Mouse (Mus musculus) subcutaneous adipose tissue, adult 2 months (tissue): ENCODE results near the gene Olfr1333. TPM values are rescaled to one million over a fixed set of nuclear protein-coding genes. Genes with fewer than 3 reads are reported as not detected.

Source experiments
- polyA plus RNA-seq: library from polyadenylated mRNA; depleted of rRNA; stranded (reverse); fragments of >200 nt; gene quantifications from 2 replicates; pipeline ENCODE4 v1.2.3, GENCODE M21; 2012; ENCODE audit warnings: low replicate concordance; rRNA removed

Olfr1333 gene
- polyA plus RNA-seq = not detected in 2 replicates

DNA sequence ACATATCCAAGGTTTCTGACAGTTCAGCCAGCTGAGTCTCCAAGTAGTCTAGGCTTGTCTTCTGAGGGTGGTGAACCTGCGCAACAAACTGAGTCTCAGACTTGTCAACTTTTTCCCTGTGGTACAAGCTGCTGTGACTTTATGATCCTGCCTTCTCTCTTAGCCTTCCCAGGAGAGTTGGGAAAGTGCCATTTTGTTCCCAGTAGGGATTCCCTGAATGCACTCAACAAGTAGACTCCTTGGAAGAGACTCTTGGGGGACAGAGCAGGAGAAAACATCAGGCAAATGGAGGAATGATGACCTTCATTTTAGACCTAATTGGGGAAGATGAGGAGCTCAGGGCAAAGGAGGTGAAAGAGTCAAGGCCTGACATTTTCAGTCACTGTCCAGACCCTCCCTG is at the start of gene Olfr1333:
TSS of gene Olfr1333 (minus strand) at position 101 of the 400 bp plus-strand sequence.

DNA sequence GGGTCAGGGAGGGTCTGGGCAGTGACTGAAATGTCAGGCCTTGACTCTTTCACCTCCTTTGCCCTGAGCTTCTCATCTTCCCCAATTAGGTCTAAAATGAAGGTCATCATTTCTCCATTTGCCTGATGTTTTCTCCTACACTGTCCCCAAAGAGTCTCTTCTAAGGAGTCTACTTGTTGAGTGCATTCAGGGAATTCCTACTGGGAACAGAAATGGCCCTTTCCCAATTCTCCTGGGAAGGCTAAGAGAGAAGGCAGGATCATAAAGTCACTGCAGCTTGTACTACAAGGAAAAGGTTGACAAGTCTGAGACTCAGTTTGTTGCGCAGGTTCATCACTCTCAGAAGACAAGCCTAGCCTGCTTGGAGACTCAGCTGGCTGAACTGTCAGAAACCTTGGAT is 28.3 kb upstream of the Olfr1333 start, which contains the start of gene Olfr1331:
TSS of gene Olfr1331 (plus strand) at position 301 of the 400 bp plus-strand sequence.

DNA sequence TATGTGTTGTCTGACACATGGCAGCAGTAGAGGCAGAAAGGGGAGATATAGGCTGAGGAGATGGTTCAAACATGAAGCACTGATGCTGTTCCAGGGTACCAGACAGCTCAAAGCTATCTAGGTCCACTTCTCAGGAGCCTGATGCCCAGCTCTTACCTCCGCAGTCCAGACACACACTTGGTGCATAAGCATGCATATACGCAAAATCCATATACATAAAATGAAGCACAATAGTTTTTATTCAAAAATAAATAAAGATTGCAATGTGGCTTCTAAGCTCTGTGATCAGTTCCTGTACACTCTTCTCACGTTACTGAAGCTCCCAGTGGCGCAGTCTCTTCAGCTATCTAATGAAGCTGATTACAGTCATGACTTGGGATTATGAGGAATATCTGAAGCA is 26.2 kb downstream of the Olfr1333 start, which contains the start of gene Olfr1335:
TSS of gene Olfr1335 (minus strand) at position 101 of the 400 bp plus-strand sequence.

DNA sequence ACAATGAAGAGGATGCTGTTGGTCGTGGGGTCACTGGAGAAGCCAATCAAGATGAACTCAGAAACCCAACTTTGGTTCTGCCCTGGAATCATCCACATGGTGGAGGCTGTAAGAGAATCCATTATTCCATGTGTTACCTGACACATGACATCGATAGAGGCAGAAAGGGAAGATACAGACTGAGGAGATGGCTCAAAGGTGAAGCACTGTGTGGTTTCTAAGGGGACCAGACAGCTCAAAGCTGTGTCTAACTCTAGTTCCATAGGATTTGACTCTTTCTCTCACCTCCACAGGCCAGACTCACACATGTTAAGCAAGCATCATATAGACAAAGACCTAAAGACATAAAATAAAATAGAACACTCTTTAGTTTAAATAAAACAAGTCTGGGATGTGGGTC is 53.6 kb downstream of the Olfr1333 start, which contains the start of gene Olfr1337:
TSS of gene Olfr1337 (minus strand) at position 101 of the 400 bp plus-strand sequence.

Other genes starting within 250 kb of the Olfr1333 start
- 0.06 TPM in 1 of 2 replicates, not detected in the other for gene Cfap57, start 215.5 kb downstream of the Olfr1333 start, polyA plus RNA-seq
- 18.4 and 38.8 TPM in 2 replicates for gene Ebna1bp2, start 215.5 kb downstream of the Olfr1333 start, polyA plus RNA-seq
- gene Olfr62, start 177.3 kb downstream of the Olfr1333 start, polyA plus RNA-seq = not detected in 2 replicates
- gene Olfr1342, start 143.5 kb downstream of the Olfr1333 start, polyA plus RNA-seq = not detected in 2 replicates
- not detected in 2 replicates for gene Olfr1341, start 132.8 kb downstream of the Olfr1333 start, polyA plus RNA-seq
- not detected in 2 replicates for gene Olfr1340, start 116.1 kb downstream of the Olfr1333 start, polyA plus RNA-seq
- not detected in 2 replicates for gene Olfr1339, start 104.1 kb downstream of the Olfr1333 start, polyA plus RNA-seq
- gene Olfr1338, start 77.5 kb downstream of the Olfr1333 start, polyA plus RNA-seq = not detected in 2 replicates
- not detected in 2 replicates for gene Olfr1337, start 53.7 kb downstream of the Olfr1333 start, polyA plus RNA-seq
- not detected in 2 replicates for gene Olfr1335, start 26.3 kb downstream of the Olfr1333 start, polyA plus RNA-seq
- gene Olfr1331, start 28.4 kb upstream of the Olfr1333 start, polyA plus RNA-seq = not detected in 2 replicates
- gene Olfr1330, start 52.3 kb upstream of the Olfr1333 start, polyA plus RNA-seq = not detected in 2 replicates
- gene Olfr1329, start 81.2 kb upstream of the Olfr1333 start, polyA plus RNA-seq = not detected in 2 replicates
- not detected in 2 replicates for gene Olfr1328, start 102.3 kb upstream of the Olfr1333 start, polyA plus RNA-seq
- 0.63 TPM in 1 of 2 replicates, not detected in the other for gene Lao1, start 125.3 kb upstream of the Olfr1333 start, polyA plus RNA-seq